Mouse (Mus musculus) embryo, embryonic 11.5 days (tissue): ENCODE data around the gene Ppp4r1.

Experiments
- DNase-seq: peaks from one replicate; pipeline ENCODE4 v3.0.0-alpha.2; 2012; ENCODE audit warnings: low read depth, low spot score

The Ppp4r1 gene

GRCm38 (mm10) chr17:65802026-65802425 lies 19.7 kb downstream of the Ppp4r1 start:
- no peak for DNase-seq

- no peak for DNase-seq
Observed at GRCm38 (mm10) chr17:65805966-65806365, 23.6 kb downstream of the Ppp4r1 start.

GRCm38 (mm10) chr17:65806416-65806815 lies 24.0 kb downstream of the Ppp4r1 start:
- DNase-seq = no peak

GRCm38 (mm10) chr17:65811032-65811431 lies 28.7 kb downstream of the Ppp4r1 start:
- no peak for DNase-seq

GRCm38 (mm10) chr17:65813763-65814162 lies 31.4 kb downstream of the Ppp4r1 start:
- no peak for DNase-seq

- no peak for DNase-seq
Observed at GRCm38 (mm10) chr17:65820197-65820596, 37.8 kb downstream of the Ppp4r1 start.

- no peak for DNase-seq
Observed at GRCm38 (mm10) chr17:65822423-65822822, 40.0 kb downstream of the Ppp4r1 start.

GRCm38 (mm10) chr17:65824246-65824645 lies 41.9 kb downstream of the Ppp4r1 start:
- no peak for DNase-seq

- DNase-seq = no peak
Observed at GRCm38 (mm10) chr17:65826257-65826656, 43.9 kb downstream of the Ppp4r1 start.

GRCm38 (mm10) chr17:65827119-65827840 lies 44.9 kb downstream of the Ppp4r1 start:
- DNase-seq = no peak

GRCm38 (mm10) chr17:65827904-65828303 lies 45.5 kb downstream of the Ppp4r1 start:
- no peak for DNase-seq

GRCm38 (mm10) chr17:65828951-65829350 lies 46.6 kb downstream of the Ppp4r1 start:
- DNase-seq = no peak

- DNase-seq = no peak
Observed at GRCm38 (mm10) chr17:65830216-65830863, 48.0 kb downstream of the Ppp4r1 start.

- DNase-seq = no peak
Observed at GRCm38 (mm10) chr17:65833891-65834290, 51.5 kb downstream of the Ppp4r1 start.

- no peak for DNase-seq
Observed at GRCm38 (mm10) chr17:65836746-65837145, 54.4 kb downstream of the Ppp4r1 start.

GRCm38 (mm10) chr17:65839541-65840256 lies 57.3 kb downstream of the Ppp4r1 start:
- no peak for DNase-seq

GRCm38 (mm10) chr17:65842669-65843381 lies 60.5 kb downstream of the Ppp4r1 start:
- no peak for DNase-seq

- DNase-seq = no peak
Observed at GRCm38 (mm10) chr17:65845423-65845822, 63.0 kb downstream of the Ppp4r1 start.

GRCm38 (mm10) chr17:65847694-65848449 lies 65.5 kb downstream of the Ppp4r1 start:
- no peak for DNase-seq

GRCm38 (mm10) chr17:65850487-65850886 lies 68.1 kb downstream of the Ppp4r1 start:
- no peak for DNase-seq

GRCm38 (mm10) chr17:65851749-65852148 lies 69.4 kb downstream of the Ppp4r1 start:
- DNase-seq = no peak
